Mouse (Mus musculus): ENCODE results near the gene Fam214b. TPM values are rescaled to one million over a fixed set of nuclear protein-coding genes. Genes with fewer than 3 reads are reported as not detected.
"Not testable (repeated sequence)": the region's sequence is repeated elsewhere in the genome, so short reads cannot be mapped to it uniquely, and the experiment has no call there.

The Fam214b gene
- polyA plus RNA-seq, 1 experiment from 2014 or later = 7.4 TPM

- H3K27ac ChIP-seq (ENCODE audit: low read depth, low read length) = peak within 1 kb of the TSS; percentile 39
- peak within 1 kb of the TSS; percentile 79 for H3K9ac ChIP-seq (ENCODE audit: low read depth, low read length)
- WGBS = under 1% methylated on average over 37 of the region's 37 CpGs
- H3K4me1 ChIP-seq (replicated peaks; ENCODE audit: control insufficient read depth, insufficient read depth, low read length) = peaks cover 3% of the 10 kb centered on the region; the same call in 1 of the 2 replicates
- H3K9me3 ChIP-seq (ENCODE audit: control insufficient read depth, low read length) = no peaks in the 10 kb centered on the region
- peaks cover 3% of the 10 kb centered on the region; the same call in 1 of the 2 replicates for H3K36me3 ChIP-seq (ENCODE audit: control insufficient read depth, insufficient read depth, low read length)
- DNase-seq (ENCODE audit: low spot score) (peak; percentile 89), ATAC-seq (replicated peaks; ENCODE audit: low FRiP score) (peak; percentile 83)
- no peaks in the 10 kb centered on the region for H3K27me3 ChIP-seq (replicated peaks; ENCODE audit: control insufficient read depth, insufficient read depth, low read length)
- peak within 1 kb of the TSS; percentile 88 for H3K4me2 ChIP-seq
- peak within 1 kb of the TSS; percentile 79 for H3K4me3 ChIP-seq (ENCODE audit: low read depth, low read length)
These were observed 35.6 kb downstream of the Fam214b start, which contains the start of gene Fancg for GRCm38 (mm10) chr4:43010161-43011038. TSS of gene Fancg (minus strand) at chr4:43010506.

- Histone ChIP-seq H3K27ac (ENCODE audit: low read depth, low read length) (no peak overlapping the region), H3K9me3 (ENCODE audit: control insufficient read depth, low read length) (no peaks in the 10 kb centered on the region), H3K4me3 (ENCODE audit: low read depth, low read length) (no peak overlapping the region), H3K9ac (ENCODE audit: low read depth, low read length) (no peak overlapping the region), H3K27me3 (replicated peaks; ENCODE audit: control insufficient read depth, insufficient read depth, low read length) (no peaks in the 10 kb centered on the region), H3K4me2 (no peak overlapping the region), H3K4me1 (replicated peaks; ENCODE audit: control insufficient read depth, insufficient read depth, low read length) (peaks cover 6% of the 10 kb centered on the region; the same call in 1 of the 2 replicates), H3K36me3 (ENCODE audit: control insufficient read depth, insufficient read depth, low read length) (peaks cover 3% of the 10 kb centered on the region; the same call in 1 of the 2 replicates)
- no peak for ATAC-seq (replicated peaks; ENCODE audit: low FRiP score)
- DNase-seq (ENCODE audit: low spot score) = no peak
- 52% methylated on average over 2 of the region's 2 CpGs for WGBS
These were observed 40.3 kb downstream of the Fam214b start for GRCm38 (mm10) chr4:43005765-43006164.

GRCm38 (mm10) chr4:43004951-43005350 lies 41.1 kb downstream of the Fam214b start:
- H3K9me3 ChIP-seq (ENCODE audit: control insufficient read depth, low read length) = no peaks in the 10 kb centered on the region
- peaks cover 3% of the 10 kb centered on the region; the same call in 1 of the 2 replicates for H3K36me3 ChIP-seq (ENCODE audit: control insufficient read depth, insufficient read depth, low read length)
- no peak for ATAC-seq (replicated peaks; ENCODE audit: low FRiP score)
- no peak overlapping the region for H3K4me2 ChIP-seq
- H3K27me3 ChIP-seq (replicated peaks; ENCODE audit: control insufficient read depth, insufficient read depth, low read length) = no peaks in the 10 kb centered on the region
- no peak overlapping the region for H3K9ac ChIP-seq (ENCODE audit: low read depth, low read length)
- no peak for DNase-seq (ENCODE audit: low spot score)
- peaks cover 7% of the 10 kb centered on the region; the same call in 1 of the 2 replicates for H3K4me1 ChIP-seq (replicated peaks; ENCODE audit: control insufficient read depth, insufficient read depth, low read length)
- 85% methylated on average over 3 of the region's 3 CpGs for WGBS
- H3K4me3 ChIP-seq (ENCODE audit: low read depth, low read length) = no peak overlapping the region
- H3K27ac ChIP-seq (ENCODE audit: low read depth, low read length) = no peak overlapping the region

GRCm38 (mm10) chr4:43002756-43003439 lies 43.1 kb downstream of the Fam214b start:
- H3K4me2 ChIP-seq = no peak overlapping the region
- no peak for ATAC-seq (replicated peaks; ENCODE audit: low FRiP score)

GRCm38 (mm10) chr4:43001272-43001671 lies 44.7 kb downstream of the Fam214b start:
- Histone ChIP-seq H3K4me2 (no peak overlapping the region), H3K27me3 (replicated peaks; ENCODE audit: control insufficient read depth, insufficient read depth, low read length) (no peaks in the 10 kb centered on the region), H3K4me3 (ENCODE audit: low read depth, low read length) (no peak overlapping the region), H3K4me1 (replicated peaks; ENCODE audit: control insufficient read depth, insufficient read depth, low read length) (peaks cover 12% of the 10 kb centered on the region), H3K9me3 (ENCODE audit: control insufficient read depth, low read length) (no peaks in the 10 kb centered on the region), H3K27ac (ENCODE audit: low read depth, low read length) (no peak overlapping the region; the same call in 1 of the 2 replicates), H3K9ac (ENCODE audit: low read depth, low read length) (no peak overlapping the region), H3K36me3 (ENCODE audit: control insufficient read depth, insufficient read depth, low read length) (no peaks in the 10 kb centered on the region; the same call in 1 of the 2 replicates)
- 79% methylated on average over 2 of the region's 2 CpGs for WGBS
- no peak for DNase-seq (ENCODE audit: low spot score)
- ATAC-seq (replicated peaks; ENCODE audit: low FRiP score) = no peak

More at GRCm38 (mm10) chr4:43002756-43003439, 43.1 kb downstream of the Fam214b start:
- H3K4me3 ChIP-seq (ENCODE audit: low read depth, low read length) = no peak overlapping the region
- H3K36me3 ChIP-seq (ENCODE audit: control insufficient read depth, insufficient read depth, low read length) = peaks cover 3% of the 10 kb centered on the region; the same call in 1 of the 2 replicates
- H3K27me3 ChIP-seq (replicated peaks; ENCODE audit: control insufficient read depth, insufficient read depth, low read length) = no peaks in the 10 kb centered on the region
- no peak for DNase-seq (ENCODE audit: low spot score)
- H3K9ac ChIP-seq (ENCODE audit: low read depth, low read length) = no peak overlapping the region
- H3K27ac ChIP-seq (ENCODE audit: low read depth, low read length) = no peak overlapping the region
- WGBS = 81% methylated on average over 12 of the region's 12 CpGs
- peaks cover 11% of the 10 kb centered on the region for H3K4me1 ChIP-seq (replicated peaks; ENCODE audit: control insufficient read depth, insufficient read depth, low read length)
- H3K9me3 ChIP-seq (ENCODE audit: control insufficient read depth, low read length) = no peaks in the 10 kb centered on the region

- H3K4me1 ChIP-seq (replicated peaks; ENCODE audit: control insufficient read depth, insufficient read depth, low read length) = peaks cover 12% of the 10 kb centered on the region
- ATAC-seq (replicated peaks; ENCODE audit: low FRiP score) (peak; percentile 95), DNase-seq (ENCODE audit: low spot score) (peak; percentile 98)
- WGBS = 2% methylated on average over 48 of the region's 56 CpGs
- peak within 1 kb of the TSS; percentile 97 for H3K4me3 ChIP-seq (ENCODE audit: low read depth, low read length)
- H3K27me3 ChIP-seq (replicated peaks; ENCODE audit: control insufficient read depth, insufficient read depth, low read length); H3K36me3 ChIP-seq (ENCODE audit: control insufficient read depth, insufficient read depth, low read length); H3K9me3 ChIP-seq (ENCODE audit: control insufficient read depth, low read length): not testable (repeated sequence)
- H3K4me2 ChIP-seq = peak within 1 kb of the TSS; percentile 96
- peak within 1 kb of the TSS; percentile 96 for H3K27ac ChIP-seq (ENCODE audit: low read depth, low read length)
- H3K9ac ChIP-seq (ENCODE audit: low read depth, low read length) = peak within 1 kb of the TSS; percentile 97
These were observed 45.7 kb downstream of the Fam214b start, which contains the start of gene Vcp for GRCm38 (mm10) chr4:43000141-43000986. TSS of gene Vcp (minus strand) at chr4:43000507.

- H3K9ac ChIP-seq (ENCODE audit: low read depth, low read length) = peak overlapping the region; percentile 97
- H3K4me2 ChIP-seq = peak overlapping the region; percentile 96
- peak overlapping the region; percentile 97 for H3K4me3 ChIP-seq (ENCODE audit: low read depth, low read length)
- peak; percentile 70 for ATAC-seq (replicated peaks; ENCODE audit: low FRiP score)
- peaks cover 12% of the 10 kb centered on the region for H3K4me1 ChIP-seq (replicated peaks; ENCODE audit: control insufficient read depth, insufficient read depth, low read length)
- under 1% methylated on average over 44 of the region's 51 CpGs for whole genome bisulfite sequencing
- peak; percentile 89 for DNase-seq (ENCODE audit: low spot score)
- no peaks in the 10 kb centered on the region for H3K9me3 ChIP-seq (ENCODE audit: control insufficient read depth, low read length)
- peaks cover 8% of the 10 kb centered on the region for H3K36me3 ChIP-seq (ENCODE audit: control insufficient read depth, insufficient read depth, low read length)
- peak overlapping the region; percentile 96 for H3K27ac ChIP-seq (ENCODE audit: low read depth, low read length)
- no peaks in the 10 kb centered on the region for H3K27me3 ChIP-seq (replicated peaks; ENCODE audit: control insufficient read depth, insufficient read depth, low read length)
These were observed 46.4 kb downstream of the Fam214b start for GRCm38 (mm10) chr4:42999451-43000140.

Measured in liver, embryonic 11.5 days (tissue).